Mouse (Mus musculus): Measurements from ENCODE around the gene Slc39a11.

Gene Slc39a11

GRCm38 (mm10) chr11:113221267-113222195 lies 428.3 kb downstream of the Slc39a11 start:
- peak; percentile 41 to 76 for DNase-seq

DNA sequence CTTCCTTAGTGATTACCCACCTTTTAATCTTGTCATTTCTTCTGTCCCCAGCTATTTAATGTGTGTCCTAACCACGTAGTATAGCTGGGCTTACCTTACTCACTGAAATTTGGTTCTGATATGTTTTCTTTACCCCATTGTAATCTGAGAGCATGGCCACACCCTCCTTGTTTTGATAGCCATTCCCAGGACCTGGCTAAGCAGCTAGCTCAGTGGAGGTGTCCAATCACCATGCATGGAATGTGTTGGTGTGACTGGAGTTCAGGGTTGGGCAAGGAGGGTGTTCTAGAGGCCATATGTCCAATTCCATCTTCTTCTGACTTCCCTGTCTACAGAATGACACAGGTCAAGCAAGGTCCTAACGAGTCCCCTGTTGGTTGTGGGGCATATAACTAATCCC lies 429.2 kb downstream of the Slc39a11 start:
- DNase-seq, result no peak

- no peak for DNase-seq
Observed at GRCm38 (mm10) chr11:113214741-113215140, 435.1 kb downstream of the Slc39a11 start.

DNA sequence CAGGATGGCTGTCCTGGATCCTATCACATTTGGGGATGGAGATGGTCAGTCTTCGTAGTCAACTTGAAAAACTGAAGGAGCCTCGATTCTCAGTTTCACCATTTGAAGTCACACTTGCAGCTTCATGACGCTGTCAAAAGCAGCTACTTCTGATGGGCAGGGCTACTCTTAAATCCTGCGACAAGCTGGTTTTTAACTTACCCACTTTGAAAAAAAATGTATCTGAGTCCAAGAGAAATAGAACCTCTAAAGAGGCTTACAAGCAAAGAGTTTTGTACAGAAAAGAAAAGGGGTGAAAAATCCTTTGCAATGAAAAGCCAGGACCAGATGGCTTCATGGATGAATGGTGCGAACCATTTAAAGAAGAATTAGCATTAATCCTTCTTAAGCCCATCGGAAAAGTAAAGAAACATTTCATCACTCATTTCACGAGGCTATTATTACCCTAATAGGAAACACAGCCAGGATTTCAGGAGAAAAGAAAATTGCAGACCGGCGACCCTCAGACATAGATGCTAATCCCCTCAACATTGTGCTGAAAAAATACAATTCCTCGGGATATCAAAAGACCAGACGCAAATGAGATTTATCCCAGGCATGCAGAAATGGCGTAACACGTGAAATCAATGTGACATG lies 437.4 kb downstream of the Slc39a11 start:
- DNase-seq, result no peak

DNA sequence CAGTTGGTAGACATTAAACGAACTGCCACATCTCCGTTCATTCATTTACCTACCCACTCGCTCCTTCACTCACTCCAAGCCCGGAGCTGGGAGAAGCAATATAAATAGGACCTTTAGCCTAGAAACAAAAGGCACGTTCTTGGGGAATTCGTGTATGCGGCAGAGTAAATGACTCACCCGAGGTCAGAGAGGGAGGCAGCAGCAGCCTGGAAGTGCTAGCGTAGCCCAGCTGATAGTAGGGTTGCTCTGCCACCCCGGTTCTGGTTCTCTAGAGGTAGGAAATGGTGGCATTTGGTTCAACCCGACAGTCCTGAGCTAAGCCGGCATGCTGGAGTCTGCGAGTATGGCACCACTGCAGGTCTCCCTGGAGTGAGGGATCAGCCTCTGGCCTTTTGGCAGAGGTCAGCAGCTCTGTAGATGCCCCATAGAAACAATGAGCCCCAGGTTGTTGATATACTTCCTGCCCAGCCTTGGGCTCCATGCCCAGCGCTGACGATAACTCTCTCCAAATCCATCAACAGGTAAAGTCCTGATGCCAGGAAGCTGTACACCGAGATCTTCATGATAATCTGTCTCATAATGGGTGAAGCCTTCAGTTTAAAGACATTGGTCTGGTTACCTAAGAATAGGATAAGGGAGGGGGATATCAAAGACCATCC lies 440.5 kb downstream of the Slc39a11 start:
- DNase-seq, result no peak

- no peak for DNase-seq
Observed at GRCm38 (mm10) chr11:113208521-113209072, 441.3 kb downstream of the Slc39a11 start.

GRCm38 (mm10) chr11:113207966-113208365 lies 441.9 kb downstream of the Slc39a11 start:
- no peak for DNase-seq

- DNase-seq, result no peak
Observed at GRCm38 (mm10) chr11:113206099-113206498, 443.8 kb downstream of the Slc39a11 start.

DNA sequence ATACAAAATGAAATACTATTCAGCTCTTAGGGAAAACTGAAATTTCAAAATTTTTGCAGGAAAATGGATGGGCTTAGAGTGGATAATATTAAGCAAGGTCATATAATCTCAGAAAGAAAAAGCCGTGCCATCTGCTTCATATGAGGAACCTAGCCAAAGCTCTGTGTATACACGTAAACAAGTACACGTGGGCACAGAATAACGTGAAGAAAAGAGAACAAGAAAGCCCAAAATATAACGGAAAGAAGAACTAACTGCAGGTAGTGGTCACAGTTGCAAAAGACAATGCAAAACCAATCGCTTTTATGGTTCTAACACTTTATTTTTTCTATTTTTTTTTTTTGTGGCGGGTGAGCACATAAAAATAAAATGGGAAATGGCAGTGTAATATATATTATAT lies 446.9 kb downstream of the Slc39a11 start:
- no peak for DNase-seq

DNA sequence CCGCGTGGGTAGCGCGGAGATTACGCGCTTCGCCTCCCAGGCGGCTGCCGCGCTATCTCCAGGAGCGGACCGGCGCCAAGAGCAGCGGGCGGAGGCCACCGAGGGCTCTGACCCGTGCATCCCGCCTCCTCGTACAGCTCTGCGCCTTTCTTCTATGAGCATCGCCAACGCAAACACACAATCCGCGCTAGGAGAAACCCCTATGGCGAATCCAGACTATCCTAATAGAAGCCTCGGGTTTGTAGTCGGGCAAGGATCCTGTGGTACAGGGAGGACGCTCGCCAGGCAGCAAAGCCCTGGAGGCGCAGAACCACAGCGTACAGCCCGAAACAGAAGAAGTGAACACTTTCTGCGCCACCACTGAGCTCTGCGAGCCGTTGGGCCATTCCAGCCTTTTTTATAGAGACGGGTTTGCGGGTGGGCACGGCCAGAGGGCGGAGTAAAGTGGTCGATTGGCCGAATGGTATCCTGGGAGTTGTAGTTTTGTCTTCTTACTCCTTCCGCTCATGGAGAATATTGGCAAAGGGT lies 448.3 kb downstream of the Slc39a11 start:
- DNase-seq, result peak; percentile 74 to 81

DNA sequence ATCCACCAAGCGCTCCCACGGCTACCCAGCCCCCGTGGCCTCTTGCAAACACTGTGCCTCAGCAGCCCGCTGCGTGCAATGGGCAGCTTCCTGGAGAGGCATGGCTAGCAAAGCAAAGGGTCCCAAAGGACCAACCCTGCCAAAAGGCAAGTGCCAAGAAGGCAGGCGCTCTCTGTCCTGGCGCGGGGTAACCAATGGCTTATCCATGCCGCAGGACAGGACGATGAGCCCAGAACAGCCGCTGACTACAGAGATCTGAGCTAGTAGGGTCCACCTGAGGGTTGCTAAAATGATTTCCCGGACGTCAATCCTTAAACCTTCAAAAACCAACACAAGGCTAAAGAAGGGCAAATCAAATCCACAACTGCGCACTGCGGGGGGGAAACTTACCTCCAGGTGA lies 449.0 kb downstream of the Slc39a11 start:
- no peak for DNase-seq

DNA sequence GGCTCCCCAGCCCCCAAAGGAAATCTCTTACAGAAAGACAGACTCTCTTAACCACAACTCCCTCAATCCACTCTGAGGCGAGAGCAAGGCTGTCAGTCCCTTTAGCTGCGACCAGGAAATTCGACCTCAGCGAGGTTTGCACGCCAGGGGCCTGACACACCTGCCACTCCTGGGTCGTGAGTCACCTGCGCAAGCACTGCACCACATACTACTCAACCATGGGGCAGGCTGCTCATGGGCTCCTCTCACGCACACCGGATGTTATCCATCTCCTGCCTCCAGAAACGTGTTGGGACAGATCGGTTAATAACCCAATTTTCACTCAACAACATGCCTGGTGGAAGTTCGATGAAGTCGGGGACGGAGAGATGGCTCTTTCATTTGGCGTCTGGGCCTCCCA lies 451.3 kb downstream of the Slc39a11 start:
- peak in 1 of 2 experiments; percentile 35 for DNase-seq

GRCm38 (mm10) chr11:113197624-113198023 lies 452.3 kb downstream of the Slc39a11 start:
- no peak for DNase-seq

DNA sequence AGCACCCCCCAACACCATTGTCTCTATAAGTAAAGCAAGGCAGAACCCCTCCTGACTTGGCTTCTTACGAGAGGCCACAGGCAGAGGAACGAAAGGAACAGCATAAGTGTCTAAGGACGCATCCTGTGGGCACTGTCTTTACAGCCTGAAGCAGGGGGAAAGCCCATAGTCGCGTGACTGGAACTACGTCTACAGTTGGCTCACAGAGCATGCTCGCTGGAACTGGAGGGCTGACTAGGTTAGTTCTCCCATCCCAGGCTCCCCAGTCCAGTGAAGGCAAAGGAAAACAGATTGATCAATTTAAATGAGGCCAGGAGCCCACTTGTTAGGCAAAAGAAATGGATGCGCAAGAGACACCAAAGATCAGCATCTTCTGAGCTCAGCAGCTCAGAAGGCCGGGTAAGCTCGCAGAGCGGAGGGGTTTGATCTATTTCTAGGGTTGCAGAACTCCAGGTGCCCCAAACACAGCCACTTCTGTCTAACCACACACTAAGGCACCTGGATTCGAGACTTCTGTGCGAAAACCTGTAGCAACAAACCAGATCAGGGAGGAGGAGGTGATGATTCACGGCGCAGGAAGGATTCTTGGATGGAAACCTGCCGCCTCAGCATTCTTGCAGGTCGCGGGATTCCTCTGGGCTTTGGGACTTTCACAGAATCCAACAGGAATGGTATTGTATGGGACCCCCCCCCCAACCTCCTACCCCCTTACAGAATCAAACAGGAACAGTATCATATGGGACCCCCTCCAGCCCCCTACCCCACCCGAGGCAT lies 453.5 kb downstream of the Slc39a11 start:
- no peak for DNase-seq
